Mouse (Mus musculus) olfactory bulb, adult 2 months (tissue): ENCODE measurements around the gene Mid1.

Source experiments
- CTCF ChIP-seq: fragments of 200-500 bp; IDR thresholded peaks from 2 replicates; pipeline ENCODE4 v1.5.1; 2012; ENCODE audit warnings: low read depth, mild to moderate bottlenecking, low read length, moderate library complexity; ENCODE audit not compliant: insufficient read depth
- POLR2A ChIP-seq: fragments of 200-500 bp; IDR thresholded peaks from 2 replicates; pipeline ENCODE4 v1.6.1; 2012; ENCODE audit warnings: mild to moderate bottlenecking, low read depth, low read length, moderate library complexity; ENCODE audit not compliant: insufficient read depth

GRCm38 (mm10) chrX:169735387-169735969 lies 50.5 kb downstream of the Mid1 start:
- no peak for TF ChIP-seq CTCF
- no peak for TF ChIP-seq POLR2A
